ENCODE assay signal across 16 mouse cellular contexts in genomic region chr12:13706510-13706909, GRCm38 (mm10).
DNase-seq lines count a peak whose midpoint lies in the region; ATAC-seq lines count a peak whose summit lies in the region.
"Had no signal": no experiment of that assay in that cellular context is flagged by ENCODE, and none has a peak within 500 bp of the region (broad histone marks: within the 10 kb centered on the region; RNA-seq: fewer than 3 reads in every experiment).

No protein-coding gene starts in this region.

- H3K27ac ChIP-seq in kidney, embryonic 15.5 days: no peak overlapping the region
- no peak overlapping the region for H3K27ac ChIP-seq in kidney, embryonic 16.5 days (ENCODE audit: low read length)
- no peak overlapping the region for H3K27ac ChIP-seq in embryonic facial prominence, embryonic 12.5 days
- H3K27ac ChIP-seq in forebrain, embryonic 15.5 days (replicated peaks): no peak overlapping the region
- no peak overlapping the region for H3K27ac ChIP-seq in midbrain, embryonic 15.5 days
- H3K27ac ChIP-seq: limb, embryonic 10.5 days; liver, embryonic 14.5 days had no signal

- no peaks in the 10 kb centered on the region for H3K36me3 ChIP-seq in kidney, embryonic 15.5 days
- no peaks in the 10 kb centered on the region for H3K36me3 ChIP-seq in kidney, embryonic 16.5 days (ENCODE audit: insufficient read depth, low read length)
- H3K36me3 ChIP-seq in embryonic facial prominence, embryonic 12.5 days: no peaks in the 10 kb centered on the region
- no peaks in the 10 kb centered on the region for H3K36me3 ChIP-seq in forebrain, embryonic 15.5 days
- no peaks in the 10 kb centered on the region for H3K36me3 ChIP-seq in midbrain, embryonic 15.5 days (replicated peaks)
- H3K36me3 ChIP-seq: limb, embryonic 10.5 days had no signal

- H3K9me3 ChIP-seq in kidney, embryonic 15.5 days (replicated peaks): no peaks in the 10 kb centered on the region
- no peaks in the 10 kb centered on the region for H3K9me3 ChIP-seq in kidney, embryonic 16.5 days (ENCODE audit: low read length)
- no peaks in the 10 kb centered on the region for H3K9me3 ChIP-seq in embryonic facial prominence, embryonic 12.5 days
- H3K9me3 ChIP-seq in forebrain, embryonic 15.5 days: no peaks in the 10 kb centered on the region
- no peaks in the 10 kb centered on the region for H3K9me3 ChIP-seq in midbrain, embryonic 15.5 days
- H3K9me3 ChIP-seq: limb, embryonic 10.5 days had no signal

- peak; percentile 69; the same call in 1 of the 2 replicates for ATAC-seq in kidney, embryonic 15.5 days (replicated peaks; ENCODE audit: low FRiP score)
- no peak for ATAC-seq in kidney, embryonic 16.5 days (ENCODE audit: low FRiP score, low TSS enrichment)
- ATAC-seq in embryonic facial prominence, embryonic 12.5 days (ENCODE audit: insufficient number of reproducible peaks, insufficient read depth, low FRiP score, low TSS enrichment): peak; percentile 60; the same call in 1 of the 2 replicates
- peak; percentile 55; the same call in 1 of the 2 replicates for ATAC-seq in forebrain, embryonic 15.5 days (replicated peaks)
- ATAC-seq in midbrain, embryonic 15.5 days (replicated peaks): peak; percentile 53; the same call in 1 of the 2 replicates
- ATAC-seq: activated CD4-positive, CD25-positive, alpha-beta regulatory T cell, adult 4 months; CD4-positive, CD25-positive, alpha-beta regulatory T cell, adult 4 months had no signal

- H3K4me3 ChIP-seq in kidney, embryonic 15.5 days (replicated peaks): no peak overlapping the region
- H3K4me3 ChIP-seq in kidney, embryonic 16.5 days (ENCODE audit: low read length): no peak overlapping the region
- no peak overlapping the region for H3K4me3 ChIP-seq in embryonic facial prominence, embryonic 12.5 days
- H3K4me3 ChIP-seq in forebrain, embryonic 15.5 days: no peak overlapping the region
- no peak overlapping the region for H3K4me3 ChIP-seq in midbrain, embryonic 15.5 days
- H3K4me3 ChIP-seq: limb, embryonic 10.5 days had no signal

- no peaks in the 10 kb centered on the region for H3K27me3 ChIP-seq in kidney, embryonic 15.5 days
- no peaks in the 10 kb centered on the region for H3K27me3 ChIP-seq in kidney, embryonic 16.5 days (ENCODE audit: insufficient read depth, low read length)
- H3K27me3 ChIP-seq in embryonic facial prominence, embryonic 12.5 days: no peaks in the 10 kb centered on the region
- no peaks in the 10 kb centered on the region for H3K27me3 ChIP-seq in forebrain, embryonic 15.5 days
- no peaks in the 10 kb centered on the region for H3K27me3 ChIP-seq in midbrain, embryonic 15.5 days (replicated peaks)

- H3K9ac ChIP-seq in kidney, embryonic 15.5 days: no peak overlapping the region
- no peak overlapping the region for H3K9ac ChIP-seq in kidney, embryonic 16.5 days (replicated peaks; ENCODE audit: low read length)
- no peak overlapping the region for H3K9ac ChIP-seq in embryonic facial prominence, embryonic 12.5 days
- H3K9ac ChIP-seq in forebrain, embryonic 15.5 days (replicated peaks): no peak overlapping the region
- H3K9ac ChIP-seq in midbrain, embryonic 15.5 days: no peak overlapping the region
- H3K9ac ChIP-seq: liver, embryonic 14.5 days had no signal

- H3K4me1 ChIP-seq in kidney, embryonic 15.5 days: no peaks in the 10 kb centered on the region
- no peaks in the 10 kb centered on the region for H3K4me1 ChIP-seq in kidney, embryonic 16.5 days (ENCODE audit: insufficient read depth, low read length)
- no peaks in the 10 kb centered on the region for H3K4me1 ChIP-seq in embryonic facial prominence, embryonic 12.5 days
- H3K4me1 ChIP-seq in forebrain, embryonic 15.5 days: peaks cover 7% of the 10 kb centered on the region; the same call in 1 of the 2 replicates
- H3K4me1 ChIP-seq in midbrain, embryonic 15.5 days: no peaks in the 10 kb centered on the region
- H3K4me1 ChIP-seq: limb, embryonic 10.5 days had no signal

- DNase-seq in frontal cortex, postnatal 25 days (ENCODE audit: low spot score in 2 of 2): no peak
- no peak for DNase-seq in right cerebral cortex, postnatal 4 days
- DNase-seq: adrenal gland, postnatal 36 days; gastrocnemius, postnatal 14 days; kidney, postnatal 10 days; lung, postnatal 10 days; thymus, postnatal 14 days had no signal

- no peak overlapping the region for H3K4me2 ChIP-seq in kidney, embryonic 15.5 days
- no peak overlapping the region for H3K4me2 ChIP-seq in kidney, embryonic 16.5 days (replicated peaks; ENCODE audit: low read depth, low read length)
- no peak overlapping the region for H3K4me2 ChIP-seq in embryonic facial prominence, embryonic 12.5 days (replicated peaks)
- H3K4me2 ChIP-seq in forebrain, embryonic 15.5 days (replicated peaks): no peak overlapping the region
- no peak overlapping the region for H3K4me2 ChIP-seq in midbrain, embryonic 15.5 days

- WGBS in kidney, embryonic 15.5 days: 39% methylated on average over 4 of the region's 4 CpGs
- 31% methylated on average over 4 of the region's 4 CpGs for WGBS in kidney, embryonic 16.5 days
- 67% methylated on average over 4 of the region's 4 CpGs for WGBS in embryonic facial prominence, embryonic 12.5 days
- 4% methylated on average over 4 of the region's 4 CpGs for WGBS in forebrain, embryonic 15.5 days
- 22% methylated on average over 4 of the region's 4 CpGs for WGBS in midbrain, embryonic 15.5 days
